Mouse (Mus musculus): Measurements from ENCODE around the gene Ppfia3. TPM values are rescaled to one million over a fixed set of nuclear protein-coding genes. Genes with fewer than 3 reads are reported as not detected.

The Ppfia3 gene
- total and polyA plus RNA-seq, 2 experiments from 2014 or later = 25.5 to 107 TPM

GRCm38 (mm10) chr7:45346905-45347304, 19.9 kb downstream of the Ppfia3 start:
- ATAC-seq (no peak), DNase-seq (ENCODE audit: low spot score) (no peak)
- Histone ChIP-seq H3K27ac (no peak overlapping the region), H3K9me3 (ENCODE audit: low read length) (no peaks in the 10 kb centered on the region), H3K9ac (replicated peaks; ENCODE audit: low read length) (no peak overlapping the region), H3K4me2 (ENCODE audit: low read depth, low read length) (no peak overlapping the region), H3K4me3 (ENCODE audit: low read length) (no peak overlapping the region), H3K4me1 (ENCODE audit: insufficient read depth, low read length) (no peaks in the 10 kb centered on the region), H3K27me3 (ENCODE audit: insufficient read depth, low read length) (no peaks in the 10 kb centered on the region), H3K36me3 (ENCODE audit: insufficient read depth, low read length) (peaks cover 46% of the 10 kb centered on the region; the same call in 1 of the 2 replicates)
- 84% methylated on average over 13 of the region's 13 CpGs for WGBS
- no peak for TF ChIP-seq CTCF (IDR thresholded peaks at IDR 0.05; ENCODE audit: low read depth)

- H3K9me3 ChIP-seq (ENCODE audit: low read length) = no peaks in the 10 kb centered on the region
- no peaks in the 10 kb centered on the region for H3K27me3 ChIP-seq (ENCODE audit: insufficient read depth, low read length)
- no peak for DNase-seq (ENCODE audit: low spot score)
- no peak for ATAC-seq
- H3K27ac ChIP-seq = no peak overlapping the region
- peaks cover 29% of the 10 kb centered on the region; the same call in 1 of the 2 replicates for H3K36me3 ChIP-seq (ENCODE audit: insufficient read depth, low read length)
- peak; percentile 39 for TF ChIP-seq CTCF (IDR thresholded peaks at IDR 0.05; ENCODE audit: low read depth)
- peaks cover 6% of the 10 kb centered on the region; the same call in 1 of the 2 replicates for H3K4me1 ChIP-seq (ENCODE audit: insufficient read depth, low read length)
- 36% methylated on average over 13 of the region's 13 CpGs for WGBS
- H3K9ac ChIP-seq (replicated peaks; ENCODE audit: low read length) = no peak overlapping the region
- H3K4me2 ChIP-seq (ENCODE audit: low read depth, low read length) = no peak overlapping the region
- H3K4me3 ChIP-seq (ENCODE audit: low read length) = no peak overlapping the region
These were observed 23.3 kb downstream of the Ppfia3 start for GRCm38 (mm10) chr7:45343543-45343942.

GRCm38 (mm10) chr7:45342081-45342480, 24.7 kb downstream of the Ppfia3 start:
- peaks cover 6% of the 10 kb centered on the region for H3K4me1 ChIP-seq (ENCODE audit: insufficient read depth, low read length)
- no peak overlapping the region for H3K9ac ChIP-seq (replicated peaks; ENCODE audit: low read length)
- no peak for TF ChIP-seq CTCF (IDR thresholded peaks at IDR 0.05; ENCODE audit: low read depth)
- H3K9me3 ChIP-seq (ENCODE audit: low read length) = no peaks in the 10 kb centered on the region
- ATAC-seq = no peak
- WGBS = 92% methylated on average over 11 of the region's 11 CpGs
- no peak overlapping the region for H3K4me2 ChIP-seq (ENCODE audit: low read depth, low read length)
- no peak overlapping the region for H3K27ac ChIP-seq
- H3K4me3 ChIP-seq (ENCODE audit: low read length) = no peak overlapping the region
- peaks cover 17% of the 10 kb centered on the region; the same call in 1 of the 2 replicates for H3K36me3 ChIP-seq (ENCODE audit: insufficient read depth, low read length)
- DNase-seq (ENCODE audit: low spot score) = no peak
- no peaks in the 10 kb centered on the region for H3K27me3 ChIP-seq (ENCODE audit: insufficient read depth, low read length)

GRCm38 (mm10) chr7:45341303-45341702, 25.5 kb downstream of the Ppfia3 start:
- Histone ChIP-seq H3K4me2 (ENCODE audit: low read depth, low read length) (peak overlapping the region; percentile 69; the same call in 1 of the 2 replicates), H3K36me3 (ENCODE audit: insufficient read depth, low read length) (peaks cover 10% of the 10 kb centered on the region; the same call in 1 of the 2 replicates), H3K27ac (no peak overlapping the region), H3K9me3 (ENCODE audit: low read length) (no peaks in the 10 kb centered on the region), H3K27me3 (ENCODE audit: insufficient read depth, low read length) (no peaks in the 10 kb centered on the region), H3K4me1 (ENCODE audit: insufficient read depth, low read length) (peaks cover 6% of the 10 kb centered on the region), H3K4me3 (ENCODE audit: low read length) (no peak overlapping the region), H3K9ac (replicated peaks; ENCODE audit: low read length) (no peak overlapping the region)
- WGBS = 9% methylated on average over 8 of the region's 8 CpGs
- DNase-seq (ENCODE audit: low spot score) (peak; percentile 94), ATAC-seq (peak; percentile 77)
- peak; percentile 83 for TF ChIP-seq CTCF (IDR thresholded peaks at IDR 0.05; ENCODE audit: low read depth)

- no peak overlapping the region for H3K9ac ChIP-seq (replicated peaks; ENCODE audit: low read length)
- no peaks in the 10 kb centered on the region for H3K9me3 ChIP-seq (ENCODE audit: low read length)
- H3K27me3 ChIP-seq (ENCODE audit: insufficient read depth, low read length) = no peaks in the 10 kb centered on the region
- H3K4me1 ChIP-seq (ENCODE audit: insufficient read depth, low read length) = peaks cover 6% of the 10 kb centered on the region
- H3K36me3 ChIP-seq (ENCODE audit: insufficient read depth, low read length) = 0 out of 2 replicates have a peak, but pooled peaks cover 4% of the 10 kb centered on the region
- peak overlapping the region; percentile 69 for H3K4me2 ChIP-seq (ENCODE audit: low read depth, low read length)
- ATAC-seq (no peak), DNase-seq (ENCODE audit: low spot score) (peak; percentile 36)
- WGBS = 12% methylated on average over 11 of the region's 11 CpGs
- H3K27ac ChIP-seq = no peak overlapping the region
- no peak for TF ChIP-seq CTCF (IDR thresholded peaks at IDR 0.05; ENCODE audit: low read depth)
- H3K4me3 ChIP-seq (ENCODE audit: low read length) = no peak overlapping the region
These were observed 26.1 kb downstream of the Ppfia3 start for GRCm38 (mm10) chr7:45340669-45341068.

- H3K9ac ChIP-seq (replicated peaks; ENCODE audit: low read length) = peak overlapping the region; percentile 28; the same call in 1 of the 2 replicates
These were observed 26.8 kb downstream of the Ppfia3 start for GRCm38 (mm10) chr7:45340066-45340442.

GRCm38 (mm10) chr7:45339410-45340065, 27.3 kb downstream of the Ppfia3 start:
- H3K27me3 ChIP-seq (ENCODE audit: insufficient read depth, low read length) = no peaks in the 10 kb centered on the region
- 8% methylated on average over 36 of the region's 39 CpGs for WGBS
- ATAC-seq = peak; percentile 71; the same call in 1 of the 2 replicates
- DNase-seq (ENCODE audit: low spot score) = peak; percentile 79
- peaks cover 6% of the 10 kb centered on the region for H3K4me1 ChIP-seq (ENCODE audit: insufficient read depth, low read length)
- peak overlapping the region; percentile 34; the same call in 1 of the 2 replicates for H3K9ac ChIP-seq (replicated peaks; ENCODE audit: low read length)
- H3K36me3 ChIP-seq (ENCODE audit: insufficient read depth, low read length) = no peaks in the 10 kb centered on the region
- H3K9me3 ChIP-seq (ENCODE audit: low read length) = no peaks in the 10 kb centered on the region
- no peak overlapping the region for H3K27ac ChIP-seq
- peak overlapping the region; percentile 69 for H3K4me2 ChIP-seq (ENCODE audit: low read depth, low read length)
- TF ChIP-seq CTCF (IDR thresholded peaks at IDR 0.05; ENCODE audit: low read depth) = peak; percentile 63
- peak overlapping the region; percentile 35 for H3K4me3 ChIP-seq (ENCODE audit: low read length)

More at GRCm38 (mm10) chr7:45340066-45340442, 26.8 kb downstream of the Ppfia3 start:
- peaks cover 6% of the 10 kb centered on the region for H3K4me1 ChIP-seq (ENCODE audit: insufficient read depth, low read length)
- 13% methylated on average over 11 of the region's 11 CpGs for WGBS
- no peak overlapping the region for H3K27ac ChIP-seq
- H3K9me3 ChIP-seq (ENCODE audit: low read length) = no peaks in the 10 kb centered on the region
- H3K27me3 ChIP-seq (ENCODE audit: insufficient read depth, low read length) = no peaks in the 10 kb centered on the region
- peak overlapping the region; percentile 35 for H3K4me3 ChIP-seq (ENCODE audit: low read length)
- no peaks in the 10 kb centered on the region for H3K36me3 ChIP-seq (ENCODE audit: insufficient read depth, low read length)
- no peak for DNase-seq (ENCODE audit: low spot score)
- peak overlapping the region; percentile 69 for H3K4me2 ChIP-seq (ENCODE audit: low read depth, low read length)
- no peak for ATAC-seq
- no peak for TF ChIP-seq CTCF (IDR thresholded peaks at IDR 0.05; ENCODE audit: low read depth)
